Mouse (Mus musculus): ENCODE results near the gene Uba2. TPM values are rescaled to one million over a fixed set of nuclear protein-coding genes. Genes with fewer than 3 reads are reported as not detected.

Gene Uba2
- 10 to 100 TPM; 29.9 to 32.9 TPM for total RNA-seq (2021)
- polyA plus RNA-seq (2012; rRNA removed) = 19.5 and 38.6 TPM in 2 replicates
- long read RNA-seq, transcript Uba2-201 (17 exons, 2,579 nt) = major isoform, 44 of 50 reads
- long read RNA-seq, partial matches to known transcripts = 2 of 50 reads
- long read RNA-seq, other reads (novel, unspliced or antisense) = 2 of 50 reads

GRCm38 (mm10) chr7:34169454-34169853, at the start of gene Uba2:
TSS of gene Uba2 (minus strand) at chr7:34169599.
- Histone ChIP-seq H3K4me1 (ENCODE audit: control insufficient read depth, insufficient read depth, low read length) (peaks cover 1% of the 10 kb centered on the region), H3K27ac (peak within 1 kb of the TSS; percentile 88), H3K4me3 (peak within 1 kb of the TSS; percentile 87), H3K79me2 (replicated peaks; ENCODE audit: control insufficient read depth, insufficient read depth, low read length) (no peaks in the 10 kb centered on the region), H3K9ac (ENCODE audit: low read depth, low read length) (peak within 1 kb of the TSS; percentile 86), H3K36me3 (ENCODE audit: control insufficient read depth, insufficient read depth, low read length) (peaks cover 2% of the 10 kb centered on the region), H3K27me3 (ENCODE audit: control insufficient read depth, insufficient read depth, low read length) (no peaks in the 10 kb centered on the region)
- TF ChIP-seq POLR2A (IDR thresholded peaks at IDR 0.05; ENCODE audit: insufficient read depth, low read depth, low read length) (no peak), EP300 (IDR thresholded peaks at IDR 0.05; ENCODE audit: insufficient read depth, low read depth, low read length) (no peak), CTCF (IDR thresholded peaks at IDR 0.05) (no peak)
- no peak for DNase-seq
- WGBS = 84% methylated on average over 3 of the region's 3 CpGs
- intact Hi-C loops (cut with DNase I) = loop anchor here (2.0 to 10.0 kb wide), 2 partner anchors 27 to 215 kb away; partner anchors contain the start of gene Pdcd2l

- Histone ChIP-seq H3K27ac (no peak overlapping the region), H3K4me1 (ENCODE audit: control insufficient read depth, insufficient read depth, low read length) (peaks cover 2% of the 10 kb centered on the region; the same call in 1 of the 2 replicates)
Measured at GRCm38 (mm10) chr7:34218496-34218895, 49.1 kb upstream of the Uba2 start.

GRCm38 (mm10) chr7:34216474-34216873, 47.1 kb upstream of the Uba2 start:
- Histone ChIP-seq H3K27ac (no peak overlapping the region), H3K9ac (ENCODE audit: low read depth, low read length) (no peak overlapping the region), H3K36me3 (ENCODE audit: control insufficient read depth, insufficient read depth, low read length) (no peaks in the 10 kb centered on the region), H3K4me3 (no peak overlapping the region), H3K27me3 (ENCODE audit: control insufficient read depth, insufficient read depth, low read length) (no peaks in the 10 kb centered on the region), H3K4me1 (ENCODE audit: control insufficient read depth, insufficient read depth, low read length) (peaks cover 2% of the 10 kb centered on the region; the same call in 1 of the 2 replicates), H3K79me2 (replicated peaks; ENCODE audit: control insufficient read depth, insufficient read depth, low read length) (no peaks in the 10 kb centered on the region)
- no peak for TF ChIP-seq POLR2A (IDR thresholded peaks at IDR 0.05; ENCODE audit: insufficient read depth, low read depth, low read length)
- WGBS = 89% methylated on average over 10 of the region's 10 CpGs
- DNase-seq = no peak
- intact Hi-C loops (cut with DNase I) = no loop called here

More at GRCm38 (mm10) chr7:34218496-34218895, 49.1 kb upstream of the Uba2 start:
- Histone ChIP-seq H3K79me2 (replicated peaks; ENCODE audit: control insufficient read depth, insufficient read depth, low read length) (no peaks in the 10 kb centered on the region), H3K9ac (ENCODE audit: low read depth, low read length) (no peak overlapping the region), H3K36me3 (ENCODE audit: control insufficient read depth, insufficient read depth, low read length) (no peaks in the 10 kb centered on the region), H3K27me3 (ENCODE audit: control insufficient read depth, insufficient read depth, low read length) (no peaks in the 10 kb centered on the region), H3K4me3 (no peak overlapping the region)
- DNase-seq = no peak
- WGBS = 68% methylated on average over 1 of the region's 1 CpGs
- no peak for TF ChIP-seq CTCF (IDR thresholded peaks at IDR 0.05)
- no peak for TF ChIP-seq POLR2A (IDR thresholded peaks at IDR 0.05; ENCODE audit: insufficient read depth, low read depth, low read length)
- TF ChIP-seq EP300 (IDR thresholded peaks at IDR 0.05; ENCODE audit: insufficient read depth, low read depth, low read length) = no peak
- intact Hi-C loops (cut with DNase I) = no loop called here

- H3K4me1 ChIP-seq (ENCODE audit: control insufficient read depth, insufficient read depth, low read length) = peaks cover 2% of the 10 kb centered on the region; the same call in 1 of the 2 replicates
- no peak overlapping the region for H3K27ac ChIP-seq
- H3K36me3 ChIP-seq (ENCODE audit: control insufficient read depth, insufficient read depth, low read length) = no peaks in the 10 kb centered on the region
- TF ChIP-seq POLR2A (IDR thresholded peaks at IDR 0.05; ENCODE audit: insufficient read depth, low read depth, low read length) (no peak), EP300 (IDR thresholded peaks at IDR 0.05; ENCODE audit: insufficient read depth, low read depth, low read length) (no peak), CTCF (IDR thresholded peaks at IDR 0.05) (no peak)
- intact Hi-C loops (cut with DNase I) = no loop called here
- H3K27me3 ChIP-seq (ENCODE audit: control insufficient read depth, insufficient read depth, low read length) = no peaks in the 10 kb centered on the region
- no peak overlapping the region for H3K4me3 ChIP-seq
- no peak for DNase-seq
- H3K79me2 ChIP-seq (replicated peaks; ENCODE audit: control insufficient read depth, insufficient read depth, low read length) = no peaks in the 10 kb centered on the region
- WGBS = 77% methylated on average over 9 of the region's 9 CpGs
- H3K9ac ChIP-seq (ENCODE audit: low read depth, low read length) = no peak overlapping the region
Measured at GRCm38 (mm10) chr7:34215481-34215880, 46.1 kb upstream of the Uba2 start.

GRCm38 (mm10) chr7:34214644-34215043, 45.2 kb upstream of the Uba2 start:
- intact Hi-C loops (cut with DNase I) = no loop called here
- Histone ChIP-seq H3K36me3 (ENCODE audit: control insufficient read depth, insufficient read depth, low read length) (no peaks in the 10 kb centered on the region), H3K79me2 (replicated peaks; ENCODE audit: control insufficient read depth, insufficient read depth, low read length) (no peaks in the 10 kb centered on the region; the same call in 1 of the 2 replicates), H3K27ac (no peak overlapping the region), H3K4me3 (no peak overlapping the region), H3K4me1 (ENCODE audit: control insufficient read depth, insufficient read depth, low read length) (peaks cover 2% of the 10 kb centered on the region; the same call in 1 of the 2 replicates), H3K27me3 (ENCODE audit: control insufficient read depth, insufficient read depth, low read length) (no peaks in the 10 kb centered on the region), H3K9ac (ENCODE audit: low read depth, low read length) (no peak overlapping the region)
- peak in 1 of 2 experiments; percentile 28 for DNase-seq
- WGBS = 81% methylated on average over 8 of the region's 8 CpGs
- TF ChIP-seq EP300 (IDR thresholded peaks at IDR 0.05; ENCODE audit: insufficient read depth, low read depth, low read length) (no peak), POLR2A (IDR thresholded peaks at IDR 0.05; ENCODE audit: insufficient read depth, low read depth, low read length) (no peak), CTCF (IDR thresholded peaks at IDR 0.05) (no peak)

- intact Hi-C loops (cut with DNase I) = no loop called here
- Histone ChIP-seq H3K27me3 (ENCODE audit: control insufficient read depth, insufficient read depth, low read length) (no peaks in the 10 kb centered on the region), H3K4me3 (no peak overlapping the region), H3K36me3 (ENCODE audit: control insufficient read depth, insufficient read depth, low read length) (no peaks in the 10 kb centered on the region), H3K4me1 (ENCODE audit: control insufficient read depth, insufficient read depth, low read length) (peaks cover 2% of the 10 kb centered on the region; the same call in 1 of the 2 replicates), H3K27ac (no peak overlapping the region), H3K79me2 (replicated peaks; ENCODE audit: control insufficient read depth, insufficient read depth, low read length) (no peaks in the 10 kb centered on the region; the same call in 1 of the 2 replicates), H3K9ac (ENCODE audit: low read depth, low read length) (no peak overlapping the region)
- TF ChIP-seq POLR2A (IDR thresholded peaks at IDR 0.05; ENCODE audit: insufficient read depth, low read depth, low read length) (no peak), CTCF (IDR thresholded peaks at IDR 0.05) (no peak), EP300 (IDR thresholded peaks at IDR 0.05; ENCODE audit: insufficient read depth, low read depth, low read length) (no peak)
- 56% methylated on average over 7 of the region's 7 CpGs for WGBS
- DNase-seq = no peak
Measured at GRCm38 (mm10) chr7:34213281-34213680, 43.9 kb upstream of the Uba2 start.
